Mouse (Mus musculus): ENCODE data around the gene Med26. TPM values are rescaled to one million over a fixed set of nuclear protein-coding genes. Genes with fewer than 3 reads are reported as not detected.

Gene Med26
- polyA plus RNA-seq, 1 experiment from 2014 or later = 19.4 TPM

- Histone ChIP-seq H3K36me3 (peaks cover 46% of the 10 kb centered on the region), H3K27me3 (no peaks in the 10 kb centered on the region), H3K9me3 (no peaks in the 10 kb centered on the region), H3K9ac (no peak overlapping the region), H3K4me1 (peaks cover 14% of the 10 kb centered on the region), H3K4me3 (no peak overlapping the region), H3K4me2 (replicated peaks) (no peak overlapping the region), H3K27ac (no peak overlapping the region; the same call in 1 of the 2 replicates)
- ATAC-seq (ENCODE audit: low FRiP score, low read depth) = no peak
- WGBS = 82% methylated on average over 1 of the region's 1 CpGs
Measured at GRCm38 (mm10) chr8:72497911-72498310, 50.2 kb downstream of the Med26 start.

- Histone ChIP-seq H3K9ac (no peak overlapping the region), H3K4me1 (peaks cover 20% of the 10 kb centered on the region), H3K27me3 (no peaks in the 10 kb centered on the region), H3K9me3 (no peaks in the 10 kb centered on the region), H3K4me3 (no peak overlapping the region), H3K36me3 (peaks cover 39% of the 10 kb centered on the region), H3K4me2 (replicated peaks) (no peak overlapping the region), H3K27ac (no peak overlapping the region)
- 94% methylated on average over 19 of the region's 19 CpGs for WGBS
- ATAC-seq (ENCODE audit: low FRiP score, low read depth) = no peak
Measured at GRCm38 (mm10) chr8:72496217-72496616, 51.9 kb downstream of the Med26 start.

- no peak overlapping the region for H3K27ac ChIP-seq
- H3K9me3 ChIP-seq = no peaks in the 10 kb centered on the region
- no peak for ATAC-seq (ENCODE audit: low FRiP score, low read depth)
- peaks cover 37% of the 10 kb centered on the region for H3K36me3 ChIP-seq
- no peaks in the 10 kb centered on the region for H3K27me3 ChIP-seq
- 85% methylated on average over 23 of the region's 23 CpGs for WGBS
- H3K4me1 ChIP-seq = peaks cover 26% of the 10 kb centered on the region
- no peak overlapping the region for H3K9ac ChIP-seq
- H3K4me3 ChIP-seq = no peak overlapping the region
- no peak overlapping the region for H3K4me2 ChIP-seq (replicated peaks)
Measured at GRCm38 (mm10) chr8:72495411-72496111, 52.5 kb downstream of the Med26 start.

GRCm38 (mm10) chr8:72493381-72493780 lies 54.7 kb downstream of the Med26 start:
- Histone ChIP-seq H3K27me3 (no peaks in the 10 kb centered on the region), H3K4me2 (replicated peaks) (peak overlapping the region; percentile 90), H3K4me1 (peaks cover 31% of the 10 kb centered on the region), H3K36me3 (peaks cover 51% of the 10 kb centered on the region), H3K27ac (peak overlapping the region; percentile 52; the same call in 1 of the 2 replicates), H3K9ac (peak overlapping the region; percentile 67), H3K4me3 (peak overlapping the region; percentile 93), H3K9me3 (no peaks in the 10 kb centered on the region)
- WGBS = 13% methylated on average over 8 of the region's 8 CpGs
- no peak for ATAC-seq (ENCODE audit: low FRiP score, low read depth)

GRCm38 (mm10) chr8:72492622-72493081 lies 55.4 kb downstream of the Med26 start:
- under 1% methylated on average over 50 of the region's 56 CpGs for WGBS
- Histone ChIP-seq H3K4me3 (peak overlapping the region; percentile 93), H3K9ac (peak overlapping the region; percentile 92), H3K36me3 (peaks cover 58% of the 10 kb centered on the region), H3K27me3 (no peaks in the 10 kb centered on the region), H3K4me2 (replicated peaks) (peak overlapping the region; percentile 94), H3K9me3 (no peaks in the 10 kb centered on the region), H3K4me1 (peaks cover 31% of the 10 kb centered on the region), H3K27ac (peak overlapping the region; percentile 52; the same call in 1 of the 2 replicates)
- peak; percentile 98 for ATAC-seq (ENCODE audit: low FRiP score, low read depth)

- ATAC-seq (ENCODE audit: low FRiP score, low read depth) = peak; percentile 38
- Histone ChIP-seq H3K9me3 (no peaks in the 10 kb centered on the region), H3K36me3 (peaks cover 59% of the 10 kb centered on the region), H3K4me3 (peak within 1 kb of the TSS; percentile 93), H3K4me2 (replicated peaks) (peak within 1 kb of the TSS; percentile 94), H3K27me3 (no peaks in the 10 kb centered on the region), H3K9ac (peak within 1 kb of the TSS; percentile 92), H3K27ac (peak within 1 kb of the TSS; percentile 65), H3K4me1 (peaks cover 31% of the 10 kb centered on the region)
- WGBS = under 1% methylated on average over 67 of the region's 98 CpGs
Measured at GRCm38 (mm10) chr8:72491680-72492621, 56.1 kb downstream of the Med26 start, which contains the start of gene Slc35e1. Gene Slc35e1, minus strand, starts transcription at chr8:72492614.

- Histone ChIP-seq H3K27me3 (no peaks in the 10 kb centered on the region), H3K4me2 (replicated peaks) (peak overlapping the region; percentile 94), H3K9me3 (no peaks in the 10 kb centered on the region), H3K27ac (no peak overlapping the region), H3K4me1 (peaks cover 31% of the 10 kb centered on the region), H3K9ac (peak overlapping the region; percentile 92), H3K36me3 (peaks cover 59% of the 10 kb centered on the region), H3K4me3 (peak overlapping the region; percentile 93)
- WGBS = 89% methylated on average over 2 of the region's 2 CpGs
- ATAC-seq (ENCODE audit: low FRiP score, low read depth) = no peak
Measured at GRCm38 (mm10) chr8:72491017-72491416, 57.1 kb downstream of the Med26 start.

- H3K9ac ChIP-seq = no peak overlapping the region
- ATAC-seq (ENCODE audit: low FRiP score, low read depth) = no peak
- H3K27ac ChIP-seq = no peak overlapping the region
- H3K4me2 ChIP-seq (replicated peaks) = no peak overlapping the region
- H3K4me3 ChIP-seq = no peak overlapping the region
- H3K27me3 ChIP-seq = no peaks in the 10 kb centered on the region
- H3K36me3 ChIP-seq = peaks cover 81% of the 10 kb centered on the region
- H3K9me3 ChIP-seq = no peaks in the 10 kb centered on the region
- H3K4me1 ChIP-seq = peaks cover 17% of the 10 kb centered on the region
Measured at GRCm38 (mm10) chr8:72487014-72487413, 61.1 kb downstream of the Med26 start.

GRCm38 (mm10) chr8:72485456-72486199 lies 62.4 kb downstream of the Med26 start:
- peaks cover 94% of the 10 kb centered on the region for H3K36me3 ChIP-seq

GRCm38 (mm10) chr8:72474826-72475546 lies 73.1 kb downstream of the Med26 start, which contains the start of gene Cherp:
Gene Cherp, minus strand, starts transcription at chr8:72475226.
- ATAC-seq (ENCODE audit: low FRiP score, low read depth) = peak; percentile 96
- peaks cover 20% of the 10 kb centered on the region for H3K4me1 ChIP-seq
- peak within 1 kb of the TSS; percentile 88 for H3K27ac ChIP-seq
- H3K9ac ChIP-seq = peak within 1 kb of the TSS; percentile 91
- peak within 1 kb of the TSS; percentile 99 for H3K4me2 ChIP-seq (replicated peaks)
- H3K27me3 ChIP-seq = no peaks in the 10 kb centered on the region
- peak within 1 kb of the TSS; percentile 94 for H3K4me3 ChIP-seq
- peaks cover 51% of the 10 kb centered on the region for H3K36me3 ChIP-seq
- H3K9me3 ChIP-seq = no peaks in the 10 kb centered on the region
- under 1% methylated on average over 80 of the region's 80 CpGs for WGBS

More at GRCm38 (mm10) chr8:72485456-72486199, 62.4 kb downstream of the Med26 start:
- H3K27ac ChIP-seq = no peak overlapping the region
- WGBS = 79% methylated on average over 6 of the region's 6 CpGs
- no peak overlapping the region for H3K4me3 ChIP-seq
- no peaks in the 10 kb centered on the region for H3K9me3 ChIP-seq
- no peak for ATAC-seq (ENCODE audit: low FRiP score, low read depth)
- H3K9ac ChIP-seq = no peak overlapping the region
- H3K4me1 ChIP-seq = peaks cover 6% of the 10 kb centered on the region
- H3K27me3 ChIP-seq = no peaks in the 10 kb centered on the region
- no peak overlapping the region for H3K4me2 ChIP-seq (replicated peaks)

- no peak for ATAC-seq (ENCODE audit: low FRiP score, low read depth)
- Histone ChIP-seq H3K4me2 (replicated peaks) (no peak overlapping the region), H3K27ac (no peak overlapping the region), H3K27me3 (no peaks in the 10 kb centered on the region), H3K36me3 (peaks cover 79% of the 10 kb centered on the region), H3K4me3 (no peak overlapping the region), H3K4me1 (peaks cover 12% of the 10 kb centered on the region), H3K9ac (no peak overlapping the region), H3K9me3 (no peaks in the 10 kb centered on the region)
- WGBS = 93% methylated on average over 7 of the region's 7 CpGs
Measured at GRCm38 (mm10) chr8:72470684-72471083, 77.4 kb downstream of the Med26 start.

Data from limb, embryonic 13.5 days (tissue).